Mouse (Mus musculus): ENCODE measurements around the gene Wdr1. TPM values are rescaled to one million over a fixed set of nuclear protein-coding genes. Genes with fewer than 3 reads are reported as not detected.

Gene Wdr1
- total RNA-seq, 2 experiments from 2014 or later = 149 to 155 TPM

GRCm38 (mm10) chr5:38476861-38477565, 86.0 kb downstream of the Wdr1 start:
- no peak overlapping the region for H3K27ac ChIP-seq
- intact Hi-C loops (cut with DNase I) = loop anchor here (5.0 kb wide), 1 partner anchor 150 kb away; no protein-coding TSS in a partner anchor
- peak; percentile 56 to 69 for DNase-seq (ENCODE audit: extremely low spot score in 1 of 2, low spot score in 2 of 2)
- peak; percentile 71 for TF ChIP-seq CTCF (IDR thresholded peaks at IDR 0.05)
- H3K4me3 ChIP-seq = no peak overlapping the region

Other genes starting within 250 kb of the Wdr1 start
- gene Drd5, start 243.9 kb downstream of the Wdr1 start, total RNA-seq (2021) = 1 to 10 TPM; 1.4 to 2.0 TPM
- gene Slc2a9, start 60.1 kb downstream of the Wdr1 start, total RNA-seq (2021) = under 1 TPM; 0.37 to 0.95 TPM
- gene Zfp518b, start 121.6 kb upstream of the Wdr1 start, total RNA-seq (2021) = 10 to 100 TPM; 12.4 to 14.4 TPM

Data from left cerebral cortex, adult 2 months (tissue).